Mouse (Mus musculus): Measurements from ENCODE around the gene Ecm2.

Ecm2 gene

GRCm38 (mm10) chr13:49504510-49504909 lies at the start of gene Ecm2:
TSS of gene Ecm2 (plus strand) at chr13:49504810.
- DNase-seq (ENCODE audit: low spot score) = no peak

GRCm38 (mm10) chr13:49460276-49460675 lies 44.3 kb upstream of the Ecm2 start:
- no peak for DNase-seq (ENCODE audit: low spot score)

GRCm38 (mm10) chr13:49460692-49461414 lies 43.8 kb upstream of the Ecm2 start:
- DNase-seq (ENCODE audit: low spot score) = no peak

GRCm38 (mm10) chr13:49461458-49462132 lies 43.0 kb upstream of the Ecm2 start:
- no peak for DNase-seq (ENCODE audit: low spot score)

- DNase-seq (ENCODE audit: low spot score) = no peak
Measured at GRCm38 (mm10) chr13:49462921-49463320, 41.7 kb upstream of the Ecm2 start.

GRCm38 (mm10) chr13:49465875-49466274 lies 38.7 kb upstream of the Ecm2 start:
- no peak for DNase-seq (ENCODE audit: low spot score)

GRCm38 (mm10) chr13:49466393-49467075 lies 38.1 kb upstream of the Ecm2 start:
- peak; percentile 68 for DNase-seq (ENCODE audit: low spot score)

- DNase-seq (ENCODE audit: low spot score) = no peak
Measured at GRCm38 (mm10) chr13:49467585-49467984, 37.0 kb upstream of the Ecm2 start.

- DNase-seq (ENCODE audit: low spot score) = no peak
Measured at GRCm38 (mm10) chr13:49469002-49469401, 35.6 kb upstream of the Ecm2 start.

- DNase-seq (ENCODE audit: low spot score) = no peak
Measured at GRCm38 (mm10) chr13:49470319-49470718, 34.3 kb upstream of the Ecm2 start.

GRCm38 (mm10) chr13:49470806-49471205 lies 33.8 kb upstream of the Ecm2 start:
- no peak for DNase-seq (ENCODE audit: low spot score)

- DNase-seq (ENCODE audit: low spot score) = no peak
Measured at GRCm38 (mm10) chr13:49471981-49472675, 32.5 kb upstream of the Ecm2 start.

- no peak for DNase-seq (ENCODE audit: low spot score)
Measured at GRCm38 (mm10) chr13:49472676-49473005, 32.0 kb upstream of the Ecm2 start.

GRCm38 (mm10) chr13:49477887-49478286 lies 26.7 kb upstream of the Ecm2 start:
- DNase-seq (ENCODE audit: low spot score) = no peak

GRCm38 (mm10) chr13:49478851-49479374 lies 25.7 kb upstream of the Ecm2 start:
- DNase-seq (ENCODE audit: low spot score) = no peak

GRCm38 (mm10) chr13:49479399-49479798 lies 25.2 kb upstream of the Ecm2 start:
- no peak for DNase-seq (ENCODE audit: low spot score)

- peak; percentile 73 for DNase-seq (ENCODE audit: low spot score)
Measured at GRCm38 (mm10) chr13:49480057-49480456, 24.6 kb upstream of the Ecm2 start.

- no peak for DNase-seq (ENCODE audit: low spot score)
Measured at GRCm38 (mm10) chr13:49480551-49480950, 24.1 kb upstream of the Ecm2 start.

GRCm38 (mm10) chr13:49485388-49485787 lies 19.2 kb upstream of the Ecm2 start:
- DNase-seq (ENCODE audit: low spot score) = no peak

- DNase-seq (ENCODE audit: low spot score) = no peak
Measured at GRCm38 (mm10) chr13:49492376-49493368, 11.9 kb upstream of the Ecm2 start, which contains the start of gene Tes3-ps. TSS of gene Tes3-ps (plus strand) at chr13:49493318.

- DNase-seq (ENCODE audit: low spot score) = no peak
Measured at GRCm38 (mm10) chr13:49505776-49506175, 1.2 kb downstream of the Ecm2 start.
